Mouse (Mus musculus) limb, embryonic 11.5 days (tissue): ENCODE measurements at regions not wholly inside any gene's neighbourhood (a gene's known extent, or its start where the extent isn't known, plus 50 kb on each side); places are given as distances from the start of the nearest gene placed in this dataset.

Source experiments
- ATAC-seq: fragments of 200-750 bp; cut with Nextera tagmentation; 2 replicates; pipeline ENCODE4 v1.8.0; 2017; ENCODE audit warnings: low read depth; ENCODE audit not compliant: insufficient number of reproducible peaks, low FRiP score, low TSS enrichment
- DNase-seq: peaks from one replicate; pipeline ENCODE4 v3.0.0-alpha.2; 2015; ENCODE audit warnings: low spot score
- H3K27ac ChIP-seq: fragments of 300-500 bp; sonication (generic); replicated peaks from 2 replicates; pipeline ENCODE4 v1.5.1; 2014; ENCODE audit warnings: low read depth, mild to moderate bottlenecking, low read length
- H3K27me3 ChIP-seq: fragments of 300-500 bp; sonication (generic); 2 replicates; pipeline ENCODE4 v1.6.1; 2014; ENCODE audit warnings: mild to moderate bottlenecking, low read length, mixed read lengths; ENCODE audit not compliant: control insufficient read depth, insufficient read depth
- H3K36me3 ChIP-seq: fragments of 300-500 bp; sonication (generic); 2 replicates; pipeline ENCODE4 v1.6.1; 2014; ENCODE audit warnings: mild to moderate bottlenecking, low read length, moderate library complexity, mixed read lengths; ENCODE audit not compliant: control insufficient read depth, insufficient read depth
- H3K4me1 ChIP-seq: fragments of 300-500 bp; sonication (generic); 2 replicates; pipeline ENCODE4 v1.6.1; 2014; ENCODE audit warnings: low read length, mixed read lengths; ENCODE audit not compliant: control insufficient read depth, insufficient read depth
- H3K4me2 ChIP-seq: fragments of 300-500 bp; sonication (generic); 2 replicates; pipeline ENCODE4 v1.6.1; 2014; ENCODE audit warnings: low read depth, mild to moderate bottlenecking, moderate library complexity; ENCODE audit not compliant: severe bottlenecking
- H3K4me3 ChIP-seq: fragments of 300-500 bp; sonication (generic); 2 replicates; pipeline ENCODE4 v1.5.1; 2014; ENCODE audit warnings: low read depth, low read length
- H3K9ac ChIP-seq: fragments of 300-500 bp; sonication (generic); 2 replicates; pipeline ENCODE4 v1.6.1; 2014; ENCODE audit warnings: mild to moderate bottlenecking, low read length
- H3K9me3 ChIP-seq: fragments of 300-500 bp; sonication (generic); 2 replicates; pipeline ENCODE4 v1.6.1; 2016; ENCODE audit warnings: low read length; ENCODE audit not compliant: control insufficient read depth
- WGBS: fragments of 180-500 bp; shearing (Covaris S2); extraction: QIAGEN DNeasy Blood & Tissue Kit; methylation state at CpG from one replicate; pipeline ENCODE4 v1.1.7; 2014; 5-methylcytosine and 5-hydroxymethylcytosine counted together

- Histone ChIP-seq H3K36me3 (no peaks in the 10 kb centered on the region), H3K4me2 (no peak overlapping the region), H3K27me3 (no peaks in the 10 kb centered on the region), H3K27ac (no peak overlapping the region), H3K9me3 (no peaks in the 10 kb centered on the region), H3K9ac (no peak overlapping the region), H3K4me3 (no peak overlapping the region), H3K4me1 (no peaks in the 10 kb centered on the region)
- ATAC-seq (no peak), DNase-seq (no peak)
- WGBS = 95% methylated on average over 9 of the region's 9 CpGs
Measured at GRCm38 (mm10) chr6:140172716-140173115, 131.5 kb upstream of the Plcz1 start.

- WGBS = 92% methylated on average over 3 of the region's 3 CpGs
- Histone ChIP-seq H3K4me2 (no peak overlapping the region), H3K9me3 (no peaks in the 10 kb centered on the region), H3K27ac (no peak overlapping the region), H3K36me3 (no peaks in the 10 kb centered on the region), H3K4me3 (no peak overlapping the region), H3K27me3 (no peaks in the 10 kb centered on the region), H3K9ac (no peak overlapping the region), H3K4me1 (no peaks in the 10 kb centered on the region)
- no peak for DNase-seq
- no peak for ATAC-seq
Measured at GRCm38 (mm10) chr6:140169836-140170235, 128.6 kb upstream of the Plcz1 start.

GRCm38 (mm10) chr6:140167182-140167581 lies 125.9 kb upstream of the Plcz1 start:
- WGBS = 89% methylated on average over 4 of the region's 4 CpGs
- no peak overlapping the region for H3K27ac ChIP-seq
- no peak for DNase-seq
- H3K27me3 ChIP-seq = no peaks in the 10 kb centered on the region
- no peak overlapping the region for H3K9ac ChIP-seq
- no peak for ATAC-seq
- H3K9me3 ChIP-seq = no peaks in the 10 kb centered on the region
- no peaks in the 10 kb centered on the region for H3K4me1 ChIP-seq
- no peak overlapping the region for H3K4me3 ChIP-seq
- H3K4me2 ChIP-seq = no peak overlapping the region
- no peaks in the 10 kb centered on the region for H3K36me3 ChIP-seq

GRCm38 (mm10) chr6:140162729-140163128 lies 121.5 kb upstream of the Plcz1 start:
- no peak overlapping the region for H3K4me2 ChIP-seq
- ATAC-seq (no peak), DNase-seq (no peak)
- no peak overlapping the region for H3K4me3 ChIP-seq
- H3K36me3 ChIP-seq = no peaks in the 10 kb centered on the region
- H3K9ac ChIP-seq = no peak overlapping the region
- H3K27ac ChIP-seq = no peak overlapping the region
- WGBS = 49% methylated on average over 5 of the region's 5 CpGs
- H3K9me3 ChIP-seq = no peaks in the 10 kb centered on the region
- no peaks in the 10 kb centered on the region for H3K4me1 ChIP-seq
- no peaks in the 10 kb centered on the region for H3K27me3 ChIP-seq

- H3K4me3 ChIP-seq = no peak overlapping the region
- ATAC-seq = no peak
- DNase-seq = no peak
- H3K4me1 ChIP-seq = no peaks in the 10 kb centered on the region
- H3K27me3 ChIP-seq = no peaks in the 10 kb centered on the region
- no peaks in the 10 kb centered on the region for H3K9me3 ChIP-seq
- H3K27ac ChIP-seq = no peak overlapping the region
- WGBS = 72% methylated on average over 4 of the region's 4 CpGs
- no peak overlapping the region for H3K9ac ChIP-seq
- H3K4me2 ChIP-seq = no peak overlapping the region
- H3K36me3 ChIP-seq = no peaks in the 10 kb centered on the region
Measured at GRCm38 (mm10) chr6:140161482-140161881, 120.2 kb upstream of the Plcz1 start.

- DNase-seq (no peak), ATAC-seq (no peak)
- H3K27me3 ChIP-seq = no peaks in the 10 kb centered on the region
- no peak overlapping the region for H3K9ac ChIP-seq
- H3K27ac ChIP-seq = no peak overlapping the region
- no peaks in the 10 kb centered on the region for H3K36me3 ChIP-seq
- no peak overlapping the region for H3K4me2 ChIP-seq
- H3K4me3 ChIP-seq = no peak overlapping the region
- 63% methylated on average over 13 of the region's 13 CpGs for WGBS
- H3K4me1 ChIP-seq = no peaks in the 10 kb centered on the region
- H3K9me3 ChIP-seq = no peaks in the 10 kb centered on the region
Measured at GRCm38 (mm10) chr6:140160946-140161345, 119.7 kb upstream of the Plcz1 start.

- no peak overlapping the region for H3K27ac ChIP-seq
- ATAC-seq (no peak), DNase-seq (no peak)
- no peaks in the 10 kb centered on the region for H3K9me3 ChIP-seq
- no peak overlapping the region for H3K4me2 ChIP-seq
- 80% methylated on average over 13 of the region's 13 CpGs for WGBS
- H3K27me3 ChIP-seq = no peaks in the 10 kb centered on the region
- no peaks in the 10 kb centered on the region for H3K36me3 ChIP-seq
- no peak overlapping the region for H3K9ac ChIP-seq
- H3K4me3 ChIP-seq = no peak overlapping the region
- H3K4me1 ChIP-seq = no peaks in the 10 kb centered on the region
Measured at GRCm38 (mm10) chr6:140158986-140159385, 117.7 kb upstream of the Plcz1 start.

- H3K9me3 ChIP-seq = no peaks in the 10 kb centered on the region
- H3K36me3 ChIP-seq = no peaks in the 10 kb centered on the region
- no peak overlapping the region for H3K4me2 ChIP-seq
- no peak overlapping the region for H3K9ac ChIP-seq
- H3K4me3 ChIP-seq = no peak overlapping the region
- 88% methylated on average over 6 of the region's 6 CpGs for WGBS
- ATAC-seq (no peak), DNase-seq (no peak)
- H3K27me3 ChIP-seq = no peaks in the 10 kb centered on the region
- H3K27ac ChIP-seq = no peak overlapping the region
- H3K4me1 ChIP-seq = no peaks in the 10 kb centered on the region
Measured at GRCm38 (mm10) chr6:140157375-140157774, 116.1 kb upstream of the Plcz1 start.

- ATAC-seq = no peak
- Histone ChIP-seq H3K4me2 (no peak overlapping the region), H3K4me1 (0 out of 2 replicates have a peak, but pooled peaks cover 6% of the 10 kb centered on the region), H3K27me3 (no peaks in the 10 kb centered on the region), H3K9ac (no peak overlapping the region), H3K4me3 (no peak overlapping the region), H3K27ac (no peak overlapping the region), H3K36me3 (no peaks in the 10 kb centered on the region), H3K9me3 (no peaks in the 10 kb centered on the region)
- WGBS = 68% methylated on average over 10 of the region's 10 CpGs
- no peak for DNase-seq
Measured at GRCm38 (mm10) chr6:140152418-140153176, 111.3 kb upstream of the Plcz1 start.
